Mouse (Mus musculus) limb, embryonic 15.5 days (tissue): ENCODE data around the gene Senp5. TPM values are rescaled to one million over a fixed set of nuclear protein-coding genes. Genes with fewer than 3 reads are reported as not detected.
"Not testable (repeated sequence)": the region's sequence is repeated elsewhere in the genome, so short reads cannot be mapped to it uniquely, and the experiment has no call there.

Experiments used
- ATAC-seq: fragments of 200-750 bp; cut with Nextera tagmentation; 2 replicates; pipeline ENCODE4 v1.8.0; 2017; ENCODE audit warnings: low read depth, moderate TSS enrichment; ENCODE audit not compliant: insufficient number of reproducible peaks, low FRiP score, low TSS enrichment
- H3K27ac ChIP-seq: fragments of 300-500 bp; sonication (generic); 2 replicates; pipeline ENCODE4 v1.5.1; 2015; ENCODE audit warnings: moderate library complexity, mild to moderate bottlenecking, inconsistent platforms
- H3K27me3 ChIP-seq: fragments of 300-500 bp; sonication (generic); 2 replicates; pipeline ENCODE4 v1.6.1; 2015; ENCODE audit warnings: inconsistent platforms
- H3K36me3 ChIP-seq: fragments of 300-500 bp; sonication (generic); 2 replicates; pipeline ENCODE4 v1.6.1; 2015; ENCODE audit warnings: inconsistent platforms
- H3K4me1 ChIP-seq: fragments of 300-500 bp; sonication (generic); 2 replicates; pipeline ENCODE4 v1.6.1; 2015; ENCODE audit warnings: inconsistent platforms
- H3K4me2 ChIP-seq: fragments of 300-500 bp; sonication (generic); 2 replicates; pipeline ENCODE4 v1.6.1; 2015; ENCODE audit warnings: mild to moderate bottlenecking, inconsistent platforms
- H3K4me3 ChIP-seq: fragments of 300-500 bp; sonication (generic); 2 replicates; pipeline ENCODE4 v1.5.1; 2015; ENCODE audit warnings: mild to moderate bottlenecking, inconsistent platforms
- H3K9ac ChIP-seq: fragments of 300-500 bp; sonication (generic); 2 replicates; pipeline ENCODE4 v1.6.1; 2015; ENCODE audit warnings: inconsistent platforms
- H3K9me3 ChIP-seq: fragments of 300-500 bp; sonication (generic); 2 replicates; pipeline ENCODE4 v1.6.1; 2016; ENCODE audit warnings: inconsistent platforms
- WGBS: fragments of 180-500 bp; shearing (Covaris S2); methylation state at CpG from one replicate; pipeline ENCODE4 v1.1.7; 2015; 5-methylcytosine and 5-hydroxymethylcytosine counted together
- polyA plus RNA-seq: library from polyadenylated mRNA; unstranded; fragments of >200 nt; fragmentation: Nextera tagmentation; extraction: Ambion mirVana; gene quantifications from 2 replicates; pipeline ENCODE4 v1.2.1, GENCODE M21; 2015

The Senp5 gene
- polyA plus RNA-seq, 1 experiment from 2014 or later = 13.0 TPM

GRCm38 (mm10) chr16:31979501-31979900 is 23.6 kb downstream of the Senp5 start:
- Histone ChIP-seq H3K27me3 (no peaks in the 10 kb centered on the region), H3K36me3 (peaks cover 40% of the 10 kb centered on the region), H3K4me1 (no peaks in the 10 kb centered on the region), H3K4me3 (no peak overlapping the region), H3K9me3 (no peaks in the 10 kb centered on the region), H3K4me2 (no peak overlapping the region), H3K9ac (no peak overlapping the region), H3K27ac (no peak overlapping the region)
- no peak for ATAC-seq
- WGBS = 82% methylated on average over 3 of the region's 3 CpGs

GRCm38 (mm10) chr16:31975258-31975657 is 27.8 kb downstream of the Senp5 start:
- H3K4me2 ChIP-seq = no peak overlapping the region

GRCm38 (mm10) chr16:31963224-31963623 is 39.9 kb downstream of the Senp5 start:
- Histone ChIP-seq H3K27ac (no peak overlapping the region), H3K4me3 (no peak overlapping the region), H3K36me3 (peaks cover 77% of the 10 kb centered on the region), H3K27me3 (no peaks in the 10 kb centered on the region), H3K9ac (no peak overlapping the region), H3K4me1 (no peaks in the 10 kb centered on the region), H3K9me3 (no peaks in the 10 kb centered on the region), H3K4me2 (no peak overlapping the region)
- ATAC-seq = no peak
- 66% methylated on average over 7 of the region's 7 CpGs for WGBS

More at GRCm38 (mm10) chr16:31975258-31975657, 27.8 kb downstream of the Senp5 start:
- H3K9me3 ChIP-seq = no peaks in the 10 kb centered on the region
- no peak overlapping the region for H3K4me3 ChIP-seq
- H3K27ac ChIP-seq = no peak overlapping the region
- ATAC-seq = no peak
- H3K27me3 ChIP-seq = no peaks in the 10 kb centered on the region
- H3K9ac ChIP-seq = no peak overlapping the region
- H3K4me1 ChIP-seq = no peaks in the 10 kb centered on the region
- WGBS = 87% methylated on average over 4 of the region's 4 CpGs
- peaks cover 59% of the 10 kb centered on the region for H3K36me3 ChIP-seq

- Histone ChIP-seq H3K9me3 (no peaks in the 10 kb centered on the region), H3K4me1 (peaks cover 40% of the 10 kb centered on the region), H3K36me3 (peaks cover 26% of the 10 kb centered on the region; the same call in 1 of the 2 replicates), H3K4me3 (peak within 1 kb of the TSS; percentile 97), H3K27ac (peak within 1 kb of the TSS; percentile 94), H3K4me2 (peak within 1 kb of the TSS; percentile 77), H3K27me3 (no peaks in the 10 kb centered on the region), H3K9ac (peak within 1 kb of the TSS; percentile 89)
- under 1% methylated on average over 55 of the region's 55 CpGs for WGBS
- ATAC-seq = peak; percentile 87
Measured at GRCm38 (mm10) chr16:31948345-31948774, 54.7 kb downstream of the Senp5 start, which contains the start of the genes 0610012G03Rik and Ncbp2. Gene 0610012G03Rik, minus strand, starts transcription at chr16:31948494. Gene Ncbp2, plus strand, starts transcription at chr16:31948513.

GRCm38 (mm10) chr16:31947901-31948316 is 55.2 kb downstream of the Senp5 start:
- Histone ChIP-seq H3K36me3 (peaks cover 26% of the 10 kb centered on the region; the same call in 1 of the 2 replicates), H3K4me3 (peak overlapping the region; percentile 97), H3K4me2 (peak overlapping the region; percentile 77), H3K9ac (peak overlapping the region; percentile 89), H3K4me1 (peaks cover 40% of the 10 kb centered on the region), H3K27ac (peak overlapping the region; percentile 94), H3K27me3 (no peaks in the 10 kb centered on the region), H3K9me3 (no peaks in the 10 kb centered on the region)
- peak; percentile 38 for ATAC-seq
- under 1% methylated on average over 38 of the region's 38 CpGs for WGBS

- peaks cover 23% of the 10 kb centered on the region; the same call in 1 of the 2 replicates for H3K36me3 ChIP-seq
- WGBS = 25% methylated on average over 8 of the region's 8 CpGs
- H3K4me3 ChIP-seq = peak overlapping the region; percentile 97
- peak overlapping the region; percentile 77 for H3K4me2 ChIP-seq
- no peak for ATAC-seq
- peaks cover 40% of the 10 kb centered on the region for H3K4me1 ChIP-seq
- no peaks in the 10 kb centered on the region for H3K27me3 ChIP-seq
- H3K9me3 ChIP-seq = no peaks in the 10 kb centered on the region
- H3K27ac ChIP-seq = no peak overlapping the region
- peak overlapping the region; percentile 89 for H3K9ac ChIP-seq
Measured at GRCm38 (mm10) chr16:31947333-31947732, 55.8 kb downstream of the Senp5 start.

GRCm38 (mm10) chr16:31945986-31946385 is 57.1 kb downstream of the Senp5 start:
- Histone ChIP-seq H3K36me3 (peaks cover 10% of the 10 kb centered on the region; the same call in 1 of the 2 replicates), H3K4me1 (peaks cover 40% of the 10 kb centered on the region)
- H3K4me3 ChIP-seq, ATAC-seq, H3K4me2 ChIP-seq, H3K9me3 ChIP-seq, H3K9ac ChIP-seq, H3K27me3 ChIP-seq, H3K27ac ChIP-seq: not testable (repeated sequence)
- 89% methylated on average over 6 of the region's 6 CpGs for WGBS

GRCm38 (mm10) chr16:31945372-31945771 is 57.7 kb downstream of the Senp5 start:
- no peaks in the 10 kb centered on the region for H3K9me3 ChIP-seq
- H3K4me2 ChIP-seq = no peak overlapping the region
- no peak for ATAC-seq
- H3K4me1 ChIP-seq = peaks cover 40% of the 10 kb centered on the region
- no peaks in the 10 kb centered on the region for H3K27me3 ChIP-seq
- H3K4me3 ChIP-seq = no peak overlapping the region
- 92% methylated on average over 6 of the region's 6 CpGs for WGBS
- no peak overlapping the region for H3K27ac ChIP-seq
- no peak overlapping the region for H3K9ac ChIP-seq
- H3K36me3 ChIP-seq = peaks cover 4% of the 10 kb centered on the region; the same call in 1 of the 2 replicates

- no peak for ATAC-seq
- Histone ChIP-seq H3K4me2 (no peak overlapping the region), H3K4me1 (peaks cover 38% of the 10 kb centered on the region), H3K27me3 (no peaks in the 10 kb centered on the region), H3K4me3 (no peak overlapping the region), H3K27ac (no peak overlapping the region), H3K36me3 (peaks cover 4% of the 10 kb centered on the region; the same call in 1 of the 2 replicates), H3K9me3 (no peaks in the 10 kb centered on the region), H3K9ac (no peak overlapping the region)
- 87% methylated on average over 12 of the region's 12 CpGs for WGBS
Measured at GRCm38 (mm10) chr16:31944698-31945255, 58.3 kb downstream of the Senp5 start.

GRCm38 (mm10) chr16:31943980-31944379 is 59.1 kb downstream of the Senp5 start:
- no peak for ATAC-seq
- no peak overlapping the region for H3K27ac ChIP-seq

GRCm38 (mm10) chr16:31940586-31940985 is 62.5 kb downstream of the Senp5 start:
- H3K9me3 ChIP-seq = no peaks in the 10 kb centered on the region
- no peak for ATAC-seq
- peaks cover 14% of the 10 kb centered on the region for H3K27me3 ChIP-seq
- peaks cover 4% of the 10 kb centered on the region; the same call in 1 of the 2 replicates for H3K36me3 ChIP-seq
- H3K9ac ChIP-seq = no peak overlapping the region
- 67% methylated on average over 2 of the region's 2 CpGs for WGBS
- peaks cover 13% of the 10 kb centered on the region for H3K4me1 ChIP-seq
- H3K4me3 ChIP-seq = no peak overlapping the region
- no peak overlapping the region for H3K4me2 ChIP-seq
- H3K27ac ChIP-seq = no peak overlapping the region

More at GRCm38 (mm10) chr16:31943980-31944379, 59.1 kb downstream of the Senp5 start:
- WGBS = 6% methylated on average over 10 of the region's 10 CpGs
- no peaks in the 10 kb centered on the region for H3K27me3 ChIP-seq
- H3K4me2 ChIP-seq = no peak overlapping the region
- peaks cover 30% of the 10 kb centered on the region for H3K4me1 ChIP-seq
- H3K9me3 ChIP-seq = no peaks in the 10 kb centered on the region
- H3K4me3 ChIP-seq = no peak overlapping the region
- H3K36me3 ChIP-seq = peaks cover 4% of the 10 kb centered on the region; the same call in 1 of the 2 replicates
- H3K9ac ChIP-seq = no peak overlapping the region

- ATAC-seq = no peak
- peaks cover 19% of the 10 kb centered on the region for H3K4me1 ChIP-seq
- no peak overlapping the region for H3K4me3 ChIP-seq
- peaks cover 32% of the 10 kb centered on the region for H3K27me3 ChIP-seq
- H3K27ac ChIP-seq = no peak overlapping the region
- H3K9me3 ChIP-seq = no peaks in the 10 kb centered on the region
- no peak overlapping the region for H3K4me2 ChIP-seq
- H3K9ac ChIP-seq = no peak overlapping the region
- 68% methylated on average over 6 of the region's 6 CpGs for WGBS
- no peaks in the 10 kb centered on the region for H3K36me3 ChIP-seq
Measured at GRCm38 (mm10) chr16:31938856-31939255, 64.2 kb downstream of the Senp5 start.
